Mouse (Mus musculus): ENCODE results near the gene Timm10.

DNA sequence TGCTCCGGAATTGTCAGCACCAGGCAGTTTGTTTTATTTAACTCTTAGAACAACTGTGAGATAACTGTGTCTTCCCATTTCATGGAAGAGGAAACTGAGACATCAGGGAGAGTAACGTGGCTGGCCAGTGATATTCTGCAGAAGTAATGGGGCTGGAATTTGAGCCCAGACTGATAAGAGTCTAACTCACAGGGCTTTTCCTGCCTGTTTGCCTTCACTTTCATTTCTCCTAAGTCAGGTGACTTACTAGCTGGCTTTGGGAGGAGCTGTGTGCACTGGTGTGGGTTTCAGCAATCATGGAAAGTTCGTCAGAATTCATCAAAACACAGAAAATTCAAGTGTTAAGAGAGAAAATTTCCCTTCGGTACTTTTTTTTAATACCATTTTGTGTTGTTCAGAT lies 26.5 kb upstream of the Timm10 start:
- TF ChIP-seq POLR2A (IDR thresholded peaks at IDR 0.05; ENCODE audit: low read depth, low read length) (no peak), CTCF (IDR thresholded peaks at IDR 0.05; ENCODE audit: borderline replicate concordance, insufficient read depth, low read length) (no peak)

All from embryonic fibroblast, embryonic 13.5 days (primary cell).